Mouse (Mus musculus) CD4-positive, CD25-positive, alpha-beta regulatory T cell (primary cell): ENCODE measurements around the gene Gpr34. TPM values are rescaled to one million over a fixed set of nuclear protein-coding genes. Genes with fewer than 3 reads are reported as not detected.

ENCODE experiments used
- polyA plus RNA-seq: library from polyadenylated mRNA; unstranded; fragments of 100-300 nt; shearing (Covaris generic); gene quantifications from one replicate; pipeline ENCODE4 v1.2.1, GENCODE M21; 2017

Gene Gpr34
- polyA plus RNA-seq: 34.9 TPM

GRCm38 (mm10) chrX:13631599-13632283, at the start of gene Gpr34:
TSS of gene Gpr34 (plus strand) at chrX:13632089.

GRCm38 (mm10) chrX:13661063-13661462, 29.2 kb downstream of the Gpr34 start, which contains the start of gene Gpr82:
TSS of gene Gpr82 (plus strand) at chrX:13661363.

Other genes with a start within 250 kb of the Gpr34 start
- 0.06 TPM for gene Nyx, start 166.0 kb upstream of the Gpr34 start, polyA plus RNA-seq
- gene Gpr82, start 29.3 kb downstream of the Gpr34 start, polyA plus RNA-seq: 0.20 TPM
- 4.3 TPM for gene Cask, start 219.3 kb downstream of the Gpr34 start, polyA plus RNA-seq